Mouse (Mus musculus) forebrain, embryonic 14.5 days (tissue): ENCODE results near the gene Ankrd44. TPM values are rescaled to one million over a fixed set of nuclear protein-coding genes. Genes with fewer than 3 reads are reported as not detected.

Experiments
- ATAC-seq: fragments of 200-750 bp; cut with Nextera tagmentation; 2 replicates; pipeline ENCODE4 v1.8.0; 2017; ENCODE audit warnings: mild to moderate bottlenecking, moderate library complexity
- DNase-seq: peaks from one replicate; pipeline ENCODE4 v3.0.0-alpha.2; 2015; ENCODE audit warnings: low spot score
- H3K27ac ChIP-seq: fragments of 300-500 bp; sonication (generic); 2 replicates; pipeline ENCODE4 v1.5.1; 2014; ENCODE audit warnings: low read depth, mild to moderate bottlenecking, control low read depth, low read length, moderate library complexity
- H3K27me3 ChIP-seq: fragments of 300-500 bp; sonication (generic); replicated peaks from 2 replicates; pipeline ENCODE4 v1.6.1; 2014; ENCODE audit warnings: low read length, control low read depth, mixed read lengths; ENCODE audit not compliant: control insufficient read depth, insufficient read depth
- H3K36me3 ChIP-seq: fragments of 300-500 bp; sonication (generic); 2 replicates; pipeline ENCODE4 v1.6.1; 2014; ENCODE audit warnings: low read length, control low read depth; ENCODE audit not compliant: control insufficient read depth, insufficient read depth
- H3K4me1 ChIP-seq: fragments of 300-500 bp; sonication (generic); 2 replicates; pipeline ENCODE4 v1.6.1; 2014; ENCODE audit warnings: antibody characterized with exemption, low read length, control low read depth; ENCODE audit not compliant: control insufficient read depth, insufficient read depth
- H3K4me2 ChIP-seq: fragments of 300-500 bp; sonication (generic); 2 replicates; pipeline ENCODE4 v1.6.1; 2014; ENCODE audit warnings: mild to moderate bottlenecking, control low read depth, low read length
- H3K4me3 ChIP-seq: fragments of 300-500 bp; sonication (generic); 2 replicates; pipeline ENCODE4 v1.5.1; 2014; ENCODE audit warnings: low read depth, low read length, control low read depth
- H3K9ac ChIP-seq: fragments of 300-500 bp; sonication (generic); 2 replicates; pipeline ENCODE4 v1.6.1; 2014; ENCODE audit warnings: mild to moderate bottlenecking, low read length, control low read depth, moderate library complexity
- H3K9me3 ChIP-seq: fragments of 300-500 bp; sonication (generic); replicated peaks from 2 replicates; pipeline ENCODE4 v1.6.1; 2016; ENCODE audit warnings: low read length, control low read depth, mixed read lengths; ENCODE audit not compliant: control insufficient read depth
- WGBS: fragments of 180-500 bp; shearing (Covaris S2); extraction: QIAGEN DNeasy Blood & Tissue Kit; methylation state at CpG from one replicate; pipeline ENCODE4 v1.1.7; 2014; 5-methylcytosine and 5-hydroxymethylcytosine counted together
- polyA plus RNA-seq: library from polyadenylated mRNA; unstranded; fragments of >200 nt; fragmentation: Nextera tagmentation; extraction: Ambion mirVana; gene quantifications from 2 replicates; pipeline ENCODE4 v1.2.1, GENCODE M21; 2014

The Ankrd44 gene
- polyA plus RNA-seq, 1 experiment from 2014 or later = 18.9 TPM

GRCm38 (mm10) chr1:54807832-54808231, 118.4 kb downstream of the Ankrd44 start:
- H3K27ac ChIP-seq = no peak overlapping the region
- H3K9me3 ChIP-seq = no peaks in the 10 kb centered on the region
- DNase-seq (no peak), ATAC-seq (no peak)
- no peak overlapping the region for H3K4me2 ChIP-seq
- no peaks in the 10 kb centered on the region for H3K27me3 ChIP-seq
- H3K36me3 ChIP-seq = no peaks in the 10 kb centered on the region
- no peaks in the 10 kb centered on the region for H3K4me1 ChIP-seq
- H3K4me3 ChIP-seq = no peak overlapping the region
- H3K9ac ChIP-seq = no peak overlapping the region
- WGBS = 93% methylated on average over 3 of the region's 3 CpGs

GRCm38 (mm10) chr1:54806116-54806850, 119.9 kb downstream of the Ankrd44 start:
- Histone ChIP-seq H3K27me3 (no peaks in the 10 kb centered on the region), H3K27ac (no peak overlapping the region), H3K36me3 (no peaks in the 10 kb centered on the region), H3K4me2 (no peak overlapping the region), H3K4me3 (no peak overlapping the region), H3K4me1 (no peaks in the 10 kb centered on the region), H3K9ac (no peak overlapping the region), H3K9me3 (no peaks in the 10 kb centered on the region)
- 91% methylated on average over 2 of the region's 2 CpGs for WGBS
- DNase-seq = no peak
- ATAC-seq = no peak

- no peak for ATAC-seq
- 94% methylated on average over 9 of the region's 9 CpGs for WGBS
Measured at GRCm38 (mm10) chr1:54804406-54804805, 121.8 kb downstream of the Ankrd44 start.

GRCm38 (mm10) chr1:54802703-54803102, 123.5 kb downstream of the Ankrd44 start:
- ATAC-seq (no peak), DNase-seq (no peak)
- Histone ChIP-seq H3K4me1 (no peaks in the 10 kb centered on the region), H3K27me3 (no peaks in the 10 kb centered on the region), H3K9ac (no peak overlapping the region), H3K27ac (no peak overlapping the region), H3K4me2 (no peak overlapping the region), H3K36me3 (no peaks in the 10 kb centered on the region), H3K9me3 (no peaks in the 10 kb centered on the region), H3K4me3 (no peak overlapping the region)
- WGBS = 48% methylated on average over 11 of the region's 11 CpGs

More at GRCm38 (mm10) chr1:54804406-54804805, 121.8 kb downstream of the Ankrd44 start:
- Histone ChIP-seq H3K9me3 (no peaks in the 10 kb centered on the region), H3K9ac (no peak overlapping the region), H3K27me3 (no peaks in the 10 kb centered on the region), H3K4me2 (no peak overlapping the region), H3K4me1 (no peaks in the 10 kb centered on the region), H3K27ac (no peak overlapping the region), H3K4me3 (no peak overlapping the region), H3K36me3 (no peaks in the 10 kb centered on the region)
- DNase-seq = no peak

- no peak overlapping the region for H3K9ac ChIP-seq
- no peak overlapping the region for H3K4me3 ChIP-seq
- ATAC-seq (no peak), DNase-seq (no peak)
- H3K36me3 ChIP-seq = no peaks in the 10 kb centered on the region
- no peaks in the 10 kb centered on the region for H3K27me3 ChIP-seq
- no peak overlapping the region for H3K27ac ChIP-seq
- WGBS = 56% methylated on average over 2 of the region's 3 CpGs
- no peak overlapping the region for H3K4me2 ChIP-seq
- H3K9me3 ChIP-seq = no peaks in the 10 kb centered on the region
- no peaks in the 10 kb centered on the region for H3K4me1 ChIP-seq
Measured at GRCm38 (mm10) chr1:54801256-54801655, 124.9 kb downstream of the Ankrd44 start.

GRCm38 (mm10) chr1:54799421-54799820, 126.8 kb downstream of the Ankrd44 start:
- Histone ChIP-seq H3K4me3 (no peak overlapping the region), H3K4me1 (no peaks in the 10 kb centered on the region), H3K9ac (no peak overlapping the region), H3K9me3 (no peaks in the 10 kb centered on the region), H3K36me3 (no peaks in the 10 kb centered on the region), H3K27ac (no peak overlapping the region), H3K27me3 (no peaks in the 10 kb centered on the region), H3K4me2 (no peak overlapping the region)
- no peak for ATAC-seq
- DNase-seq = no peak
- WGBS = 85% methylated on average over 1 of the region's 1 CpGs

- Histone ChIP-seq H3K9me3 (no peaks in the 10 kb centered on the region), H3K4me2 (no peak overlapping the region), H3K36me3 (no peaks in the 10 kb centered on the region), H3K27me3 (no peaks in the 10 kb centered on the region), H3K9ac (no peak overlapping the region), H3K4me3 (no peak overlapping the region), H3K4me1 (no peaks in the 10 kb centered on the region), H3K27ac (no peak overlapping the region)
- ATAC-seq (no peak), DNase-seq (no peak)
- WGBS = 85% methylated on average over 3 of the region's 3 CpGs
Measured at GRCm38 (mm10) chr1:54798415-54798814, 127.8 kb downstream of the Ankrd44 start.

- Histone ChIP-seq H3K9ac (no peak overlapping the region), H3K4me3 (no peak overlapping the region), H3K9me3 (no peaks in the 10 kb centered on the region), H3K27ac (no peak overlapping the region), H3K4me1 (no peaks in the 10 kb centered on the region), H3K4me2 (no peak overlapping the region), H3K36me3 (no peaks in the 10 kb centered on the region), H3K27me3 (no peaks in the 10 kb centered on the region)
- no peak for DNase-seq
- ATAC-seq = no peak
- WGBS = 88% methylated on average over 2 of the region's 2 CpGs
Measured at GRCm38 (mm10) chr1:54794709-54795108, 131.5 kb downstream of the Ankrd44 start.

GRCm38 (mm10) chr1:54791406-54791805, 134.8 kb downstream of the Ankrd44 start:
- WGBS = 6% methylated on average over 3 of the region's 3 CpGs

More at GRCm38 (mm10) chr1:54791406-54791805, 134.8 kb downstream of the Ankrd44 start:
- H3K4me3 ChIP-seq = no peak overlapping the region
- no peak overlapping the region for H3K4me2 ChIP-seq
- no peak overlapping the region for H3K9ac ChIP-seq
- ATAC-seq = peak; percentile 74
- DNase-seq = peak; percentile 60
- no peaks in the 10 kb centered on the region for H3K36me3 ChIP-seq
- H3K9me3 ChIP-seq = no peaks in the 10 kb centered on the region
- H3K27me3 ChIP-seq = no peaks in the 10 kb centered on the region
- no peak overlapping the region for H3K27ac ChIP-seq
- H3K4me1 ChIP-seq = no peaks in the 10 kb centered on the region
